Mouse (Mus musculus): ENCODE measurements around the gene Tor1aip1. TPM values are rescaled to one million over a fixed set of nuclear protein-coding genes. Genes with fewer than 3 reads are reported as not detected.

Gene Tor1aip1
- polyA plus RNA-seq, 1 experiment = 268 TPM

- no peaks in the 10 kb centered on the region; the same call in none of the 2 replicates for H3K36me3 ChIP-seq (ENCODE audit: control insufficient read depth, insufficient read depth, low read length)
- no peak overlapping the region for H3K27ac ChIP-seq (ENCODE audit: control insufficient read depth, insufficient read depth, low read depth, low read length)
- no peak overlapping the region for H3K4me3 ChIP-seq (ENCODE audit: control insufficient read depth, low read depth, low read length)
- H3K4me1 ChIP-seq (ENCODE audit: control insufficient read depth, insufficient read depth, low read length) = no peaks in the 10 kb centered on the region
- no peaks in the 10 kb centered on the region for H3K27me3 ChIP-seq (ENCODE audit: control insufficient read depth, insufficient read depth, low read length)
- TF ChIP-seq POLR2A (IDR thresholded peaks at IDR 0.05; ENCODE audit: control insufficient read depth, low read depth, low read length) (no peak), CTCF (IDR thresholded peaks at IDR 0.05; ENCODE audit: control insufficient read depth, insufficient read depth, insufficient replicate concordance, low read depth, low read length) (no peak)
Observed at GRCm38 (mm10) chr1:156003201-156003935, 32.9 kb downstream of the Tor1aip1 start.

GRCm38 (mm10) chr1:156002366-156002765, 33.9 kb downstream of the Tor1aip1 start:
- TF ChIP-seq CTCF (IDR thresholded peaks at IDR 0.05; ENCODE audit: control insufficient read depth, insufficient read depth, insufficient replicate concordance, low read depth, low read length) (no peak), POLR2A (IDR thresholded peaks at IDR 0.05; ENCODE audit: control insufficient read depth, low read depth, low read length) (no peak)
- H3K27me3 ChIP-seq (ENCODE audit: control insufficient read depth, insufficient read depth, low read length) = no peaks in the 10 kb centered on the region
- no peaks in the 10 kb centered on the region for H3K4me1 ChIP-seq (ENCODE audit: control insufficient read depth, insufficient read depth, low read length)
- no peak overlapping the region for H3K27ac ChIP-seq (ENCODE audit: control insufficient read depth, insufficient read depth, low read depth, low read length)
- no peak overlapping the region for H3K4me3 ChIP-seq (ENCODE audit: control insufficient read depth, low read depth, low read length)
- H3K36me3 ChIP-seq (ENCODE audit: control insufficient read depth, insufficient read depth, low read length) = no peaks in the 10 kb centered on the region; the same call in none of the 2 replicates

DNA sequence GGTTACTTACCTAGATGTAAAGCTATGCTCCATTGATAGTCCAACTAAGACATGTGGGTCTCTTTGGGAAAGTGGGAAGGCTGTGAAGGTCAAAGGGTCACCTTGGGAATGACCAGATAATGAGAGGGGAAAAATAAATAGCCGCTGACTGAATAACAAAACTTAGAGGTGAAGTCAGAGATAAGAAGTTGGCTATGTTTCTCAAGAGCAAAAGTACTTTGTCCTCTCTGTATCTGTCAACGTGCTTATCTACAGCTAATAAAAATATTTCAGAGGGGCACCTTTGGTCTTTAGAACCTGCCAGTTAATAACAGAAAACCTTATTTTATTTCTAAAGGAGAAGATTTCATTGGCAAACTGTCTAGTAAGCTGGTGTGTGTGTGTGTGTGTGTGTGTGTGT, 40.7 kb downstream of the Tor1aip1 start:
- H3K27me3 ChIP-seq (ENCODE audit: control insufficient read depth, insufficient read depth, low read length) = no peaks in the 10 kb centered on the region
- no peak for TF ChIP-seq CTCF (IDR thresholded peaks at IDR 0.05; ENCODE audit: control insufficient read depth, insufficient read depth, insufficient replicate concordance, low read depth, low read length)
- TF ChIP-seq POLR2A (IDR thresholded peaks at IDR 0.05; ENCODE audit: control insufficient read depth, low read depth, low read length) = no peak
- H3K36me3 ChIP-seq (ENCODE audit: control insufficient read depth, insufficient read depth, low read length) = no peaks in the 10 kb centered on the region
- H3K4me3 ChIP-seq (ENCODE audit: control insufficient read depth, low read depth, low read length) = no peak overlapping the region
- no peaks in the 10 kb centered on the region for H3K4me1 ChIP-seq (ENCODE audit: control insufficient read depth, insufficient read depth, low read length)
- H3K27ac ChIP-seq (ENCODE audit: control insufficient read depth, insufficient read depth, low read depth, low read length) = no peak overlapping the region

GRCm38 (mm10) chr1:155994524-155994923, 41.8 kb downstream of the Tor1aip1 start:
- H3K36me3 ChIP-seq (ENCODE audit: control insufficient read depth, insufficient read depth, low read length) = no peaks in the 10 kb centered on the region
- H3K27ac ChIP-seq (ENCODE audit: control insufficient read depth, insufficient read depth, low read depth, low read length) = no peak overlapping the region
- H3K4me3 ChIP-seq (ENCODE audit: control insufficient read depth, low read depth, low read length) = no peak overlapping the region
- H3K4me1 ChIP-seq (ENCODE audit: control insufficient read depth, insufficient read depth, low read length) = no peaks in the 10 kb centered on the region
- H3K27me3 ChIP-seq (ENCODE audit: control insufficient read depth, insufficient read depth, low read length) = no peaks in the 10 kb centered on the region
- TF ChIP-seq CTCF (IDR thresholded peaks at IDR 0.05; ENCODE audit: control insufficient read depth, insufficient read depth, insufficient replicate concordance, low read depth, low read length) (no peak), POLR2A (IDR thresholded peaks at IDR 0.05; ENCODE audit: control insufficient read depth, low read depth, low read length) (no peak)

DNA sequence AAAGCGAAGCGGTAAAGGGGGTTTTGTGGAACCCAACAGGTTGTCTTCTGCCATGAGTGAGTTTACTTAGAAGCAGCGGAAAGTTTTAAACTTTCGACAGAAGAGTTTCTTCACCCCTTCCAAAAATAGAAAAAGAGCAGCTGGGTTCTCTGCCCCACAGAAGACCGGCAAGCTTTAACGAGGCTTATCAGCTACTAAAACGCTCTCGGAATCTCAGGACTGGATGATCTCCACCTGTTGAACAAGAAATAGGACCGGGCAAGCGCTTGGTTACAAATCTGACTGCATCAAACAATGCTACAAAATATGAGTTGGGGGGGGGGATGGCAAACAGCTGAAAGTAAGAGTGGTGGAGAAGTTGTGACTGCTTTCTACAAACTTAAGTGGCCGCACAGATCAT, 45.9 kb downstream of the Tor1aip1 start:
- H3K4me1 ChIP-seq (ENCODE audit: control insufficient read depth, insufficient read depth, low read length) = no peaks in the 10 kb centered on the region
- no peak overlapping the region for H3K4me3 ChIP-seq (ENCODE audit: control insufficient read depth, low read depth, low read length)
- H3K27ac ChIP-seq (ENCODE audit: control insufficient read depth, insufficient read depth, low read depth, low read length) = no peak overlapping the region
- H3K36me3 ChIP-seq (ENCODE audit: control insufficient read depth, insufficient read depth, low read length) = no peaks in the 10 kb centered on the region
- H3K27me3 ChIP-seq (ENCODE audit: control insufficient read depth, insufficient read depth, low read length) = no peaks in the 10 kb centered on the region
- TF ChIP-seq POLR2A (IDR thresholded peaks at IDR 0.05; ENCODE audit: control insufficient read depth, low read depth, low read length) (no peak), CTCF (IDR thresholded peaks at IDR 0.05; ENCODE audit: control insufficient read depth, insufficient read depth, insufficient replicate concordance, low read depth, low read length) (no peak)

DNA sequence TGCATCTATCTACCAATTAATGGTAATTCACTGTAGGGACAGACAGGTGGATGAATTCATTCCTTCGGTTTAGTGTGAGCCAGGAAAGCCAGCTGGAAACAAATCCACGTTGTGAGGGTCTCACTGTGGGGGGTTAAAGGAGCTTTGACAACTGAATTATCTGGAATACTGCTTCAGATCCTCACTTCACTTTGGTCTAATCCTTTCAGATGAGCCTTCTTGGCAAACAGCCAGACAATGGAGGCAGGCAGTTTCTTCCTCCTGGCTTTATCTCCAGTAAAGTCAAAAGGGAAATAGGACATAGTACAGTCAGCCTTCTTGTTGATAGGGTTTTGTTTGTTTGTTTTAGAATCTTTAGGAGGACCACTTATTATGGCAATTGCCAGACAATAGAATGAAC, 46.9 kb downstream of the Tor1aip1 start:
- Histone ChIP-seq H3K27me3 (ENCODE audit: control insufficient read depth, insufficient read depth, low read length) (no peaks in the 10 kb centered on the region), H3K4me1 (ENCODE audit: control insufficient read depth, insufficient read depth, low read length) (no peaks in the 10 kb centered on the region), H3K27ac (ENCODE audit: control insufficient read depth, insufficient read depth, low read depth, low read length) (no peak overlapping the region), H3K4me3 (ENCODE audit: control insufficient read depth, low read depth, low read length) (no peak overlapping the region), H3K36me3 (ENCODE audit: control insufficient read depth, insufficient read depth, low read length) (no peaks in the 10 kb centered on the region)
- TF ChIP-seq POLR2A (IDR thresholded peaks at IDR 0.05; ENCODE audit: control insufficient read depth, low read depth, low read length) = no peak
- no peak for TF ChIP-seq CTCF (IDR thresholded peaks at IDR 0.05; ENCODE audit: control insufficient read depth, insufficient read depth, insufficient replicate concordance, low read depth, low read length)

- Histone ChIP-seq H3K4me1 (ENCODE audit: control insufficient read depth, insufficient read depth, low read length) (peaks cover 1% of the 10 kb centered on the region), H3K36me3 (ENCODE audit: control insufficient read depth, insufficient read depth, low read length) (no peaks in the 10 kb centered on the region), H3K27ac (ENCODE audit: control insufficient read depth, insufficient read depth, low read depth, low read length) (no peak overlapping the region), H3K4me3 (ENCODE audit: control insufficient read depth, low read depth, low read length) (no peak overlapping the region), H3K27me3 (ENCODE audit: control insufficient read depth, insufficient read depth, low read length) (no peaks in the 10 kb centered on the region)
- TF ChIP-seq CTCF (IDR thresholded peaks at IDR 0.05; ENCODE audit: control insufficient read depth, insufficient read depth, insufficient replicate concordance, low read depth, low read length) = no peak
- no peak for TF ChIP-seq POLR2A (IDR thresholded peaks at IDR 0.05; ENCODE audit: control insufficient read depth, low read depth, low read length)
Observed at GRCm38 (mm10) chr1:155987625-155988024, 48.7 kb downstream of the Tor1aip1 start.
